Mouse (Mus musculus) heart, embryonic 11.5 days (tissue): ENCODE results near the gene Limch1. TPM values are rescaled to one million over a fixed set of nuclear protein-coding genes. Genes with fewer than 3 reads are reported as not detected.

Experiments used
- ATAC-seq: fragments of 200-750 bp; cut with Nextera tagmentation; replicated peaks from 2 replicates; pipeline ENCODE4 v1.8.0; 2017; ENCODE audit warnings: moderate library complexity; ENCODE audit not compliant: insufficient number of reproducible peaks, low FRiP score, low TSS enrichment
- H3K27ac ChIP-seq: fragments of 300-500 bp; sonication (generic); 2 replicates; pipeline ENCODE4 v1.5.1; 2014; ENCODE audit warnings: mild to moderate bottlenecking, low read depth, low read length
- H3K27me3 ChIP-seq: fragments of 300-500 bp; sonication (generic); 2 replicates; pipeline ENCODE4 v1.6.1; 2014; ENCODE audit warnings: mild to moderate bottlenecking, low read length, mixed read lengths; ENCODE audit not compliant: control insufficient read depth, insufficient read depth
- H3K36me3 ChIP-seq: fragments of 300-500 bp; sonication (generic); 2 replicates; pipeline ENCODE4 v1.6.1; 2014; ENCODE audit warnings: mild to moderate bottlenecking, low read length, moderate library complexity, mixed read lengths; ENCODE audit not compliant: control insufficient read depth, insufficient read depth
- H3K4me1 ChIP-seq: fragments of 300-500 bp; sonication (generic); 2 replicates; pipeline ENCODE4 v1.6.1; 2014; ENCODE audit warnings: low read length; ENCODE audit not compliant: control insufficient read depth, insufficient read depth
- H3K4me2 ChIP-seq: fragments of 300-500 bp; sonication (generic); 2 replicates; pipeline ENCODE4 v1.6.1; 2014; ENCODE audit warnings: mild to moderate bottlenecking, moderate library complexity
- H3K4me3 ChIP-seq: fragments of 300-500 bp; sonication (generic); 2 replicates; pipeline ENCODE4 v1.5.1; 2014; ENCODE audit warnings: low read depth, low read length
- H3K9ac ChIP-seq: fragments of 300-500 bp; sonication (generic); 2 replicates; pipeline ENCODE4 v1.6.1; 2014; ENCODE audit warnings: mild to moderate bottlenecking, low read depth, low read length, moderate library complexity
- H3K9me3 ChIP-seq: fragments of 300-500 bp; sonication (generic); replicated peaks from 2 replicates; pipeline ENCODE4 v1.6.1; 2016; ENCODE audit warnings: low read length; ENCODE audit not compliant: control insufficient read depth
- WGBS: fragments of 180-500 bp; shearing (Covaris S2); extraction: QIAGEN DNeasy Blood & Tissue Kit; methylation state at CpG from one replicate; pipeline ENCODE4 v1.1.7; 2014; ENCODE audit not compliant: insufficient replicate concordance; 5-methylcytosine and 5-hydroxymethylcytosine counted together
- polyA plus RNA-seq: library from polyadenylated mRNA; unstranded; fragments of >200 nt; fragmentation: Nextera tagmentation; extraction: Ambion mirVana; gene quantifications from 2 replicates; pipeline ENCODE4 v1.2.1, GENCODE M21; 2014

Gene Limch1
- polyA plus RNA-seq, 1 experiment from 2014 or later: 32.8 TPM

- no peak overlapping the region for H3K27ac ChIP-seq
- WGBS: 15% methylated on average over 4 of the region's 4 CpGs
- H3K9ac ChIP-seq: no peak overlapping the region
- H3K4me1 ChIP-seq: peaks cover 10% of the 10 kb centered on the region; the same call in 1 of the 2 replicates
- no peak overlapping the region for H3K4me3 ChIP-seq
- no peak overlapping the region for H3K4me2 ChIP-seq
- ATAC-seq: peak; percentile 63
- no peaks in the 10 kb centered on the region for H3K36me3 ChIP-seq
- H3K27me3 ChIP-seq: peaks cover 57% of the 10 kb centered on the region
- H3K9me3 ChIP-seq: no peaks in the 10 kb centered on the region
Observed at GRCm38 (mm10) chr5:66715498-66715931, 30.1 kb upstream of the Limch1 start.

GRCm38 (mm10) chr5:66717931-66718330 is 27.7 kb upstream of the Limch1 start:
- Histone ChIP-seq H3K9me3 (no peaks in the 10 kb centered on the region), H3K9ac (no peak overlapping the region), H3K36me3 (no peaks in the 10 kb centered on the region), H3K4me2 (no peak overlapping the region), H3K4me3 (no peak overlapping the region), H3K27ac (no peak overlapping the region), H3K4me1 (peaks cover 10% of the 10 kb centered on the region; the same call in 1 of the 2 replicates), H3K27me3 (peaks cover 66% of the 10 kb centered on the region)
- 49% methylated on average over 4 of the region's 4 CpGs for WGBS
- no peak for ATAC-seq

GRCm38 (mm10) chr5:66718413-66718812 is 27.2 kb upstream of the Limch1 start:
- Histone ChIP-seq H3K27me3 (peaks cover 69% of the 10 kb centered on the region), H3K36me3 (no peaks in the 10 kb centered on the region), H3K4me3 (no peak overlapping the region), H3K4me2 (no peak overlapping the region), H3K9me3 (no peaks in the 10 kb centered on the region), H3K4me1 (peaks cover 12% of the 10 kb centered on the region; the same call in 1 of the 2 replicates), H3K27ac (no peak overlapping the region), H3K9ac (no peak overlapping the region)
- no peak for ATAC-seq
- WGBS: 44% methylated on average over 3 of the region's 3 CpGs

GRCm38 (mm10) chr5:66718880-66719279 is 26.7 kb upstream of the Limch1 start:
- H3K4me2 ChIP-seq: no peak overlapping the region
- H3K27me3 ChIP-seq: peaks cover 72% of the 10 kb centered on the region
- H3K9ac ChIP-seq: no peak overlapping the region
- ATAC-seq: no peak
- no peak overlapping the region for H3K4me3 ChIP-seq
- 67% methylated on average over 7 of the region's 7 CpGs for WGBS
- H3K27ac ChIP-seq: no peak overlapping the region
- no peaks in the 10 kb centered on the region for H3K9me3 ChIP-seq
- peaks cover 13% of the 10 kb centered on the region; the same call in 1 of the 2 replicates for H3K4me1 ChIP-seq
- H3K36me3 ChIP-seq: no peaks in the 10 kb centered on the region

- 36% methylated on average over 5 of the region's 5 CpGs for WGBS
- no peak for ATAC-seq
- no peak overlapping the region for H3K27ac ChIP-seq
- peaks cover 79% of the 10 kb centered on the region for H3K27me3 ChIP-seq
- no peak overlapping the region for H3K9ac ChIP-seq
- no peaks in the 10 kb centered on the region for H3K9me3 ChIP-seq
- H3K4me2 ChIP-seq: no peak overlapping the region
- H3K36me3 ChIP-seq: no peaks in the 10 kb centered on the region
- peaks cover 6% of the 10 kb centered on the region; the same call in 1 of the 2 replicates for H3K4me1 ChIP-seq
- H3K4me3 ChIP-seq: no peak overlapping the region
Observed at GRCm38 (mm10) chr5:66720921-66721320, 24.7 kb upstream of the Limch1 start.

- Histone ChIP-seq H3K9ac (no peak overlapping the region), H3K27ac (peak overlapping the region; percentile 68), H3K4me1 (peaks cover 6% of the 10 kb centered on the region; the same call in 1 of the 2 replicates), H3K9me3 (no peaks in the 10 kb centered on the region), H3K4me2 (no peak overlapping the region), H3K4me3 (no peak overlapping the region), H3K27me3 (peaks cover 77% of the 10 kb centered on the region), H3K36me3 (no peaks in the 10 kb centered on the region)
- no peak for ATAC-seq
- WGBS: 60% methylated on average over 9 of the region's 9 CpGs
Observed at GRCm38 (mm10) chr5:66722586-66722985, 23.0 kb upstream of the Limch1 start.

- Histone ChIP-seq H3K9me3 (no peaks in the 10 kb centered on the region), H3K9ac (no peak overlapping the region), H3K4me3 (no peak overlapping the region), H3K4me2 (no peak overlapping the region), H3K4me1 (peaks cover 3% of the 10 kb centered on the region; the same call in 1 of the 2 replicates), H3K27ac (peak overlapping the region; percentile 68), H3K36me3 (no peaks in the 10 kb centered on the region), H3K27me3 (peaks cover 76% of the 10 kb centered on the region)
- 49% methylated on average over 4 of the region's 4 CpGs for WGBS
- peak; percentile 42; the same call in 1 of the 2 replicates for ATAC-seq
Observed at GRCm38 (mm10) chr5:66723037-66723436, 22.6 kb upstream of the Limch1 start.

- H3K36me3 ChIP-seq: no peaks in the 10 kb centered on the region
- H3K27me3 ChIP-seq: peaks cover 74% of the 10 kb centered on the region
- no peak overlapping the region for H3K9ac ChIP-seq
- ATAC-seq: no peak
- H3K4me2 ChIP-seq: no peak overlapping the region
- WGBS: 63% methylated on average over 3 of the region's 3 CpGs
- H3K9me3 ChIP-seq: no peaks in the 10 kb centered on the region
- peak overlapping the region; percentile 68 for H3K27ac ChIP-seq
- peaks cover 3% of the 10 kb centered on the region; the same call in 1 of the 2 replicates for H3K4me1 ChIP-seq
- H3K4me3 ChIP-seq: no peak overlapping the region
Observed at GRCm38 (mm10) chr5:66723626-66724025, 22.0 kb upstream of the Limch1 start.

GRCm38 (mm10) chr5:66729306-66729705 is 16.3 kb upstream of the Limch1 start:
- H3K4me1 ChIP-seq: no peaks in the 10 kb centered on the region
- H3K4me2 ChIP-seq: no peak overlapping the region
- H3K9me3 ChIP-seq: no peaks in the 10 kb centered on the region
- H3K27me3 ChIP-seq: peaks cover 56% of the 10 kb centered on the region
- no peak overlapping the region for H3K4me3 ChIP-seq
- H3K9ac ChIP-seq: no peak overlapping the region
- WGBS: 83% methylated on average over 4 of the region's 4 CpGs
- no peak for ATAC-seq
- no peaks in the 10 kb centered on the region for H3K36me3 ChIP-seq
- H3K27ac ChIP-seq: no peak overlapping the region
